Mouse (Mus musculus): ENCODE measurements around the gene Foxm1.
"Not testable (repeated sequence)": the region's sequence is repeated elsewhere in the genome, so short reads cannot be mapped to it uniquely, and the experiment has no call there.

The Foxm1 gene

DNA sequence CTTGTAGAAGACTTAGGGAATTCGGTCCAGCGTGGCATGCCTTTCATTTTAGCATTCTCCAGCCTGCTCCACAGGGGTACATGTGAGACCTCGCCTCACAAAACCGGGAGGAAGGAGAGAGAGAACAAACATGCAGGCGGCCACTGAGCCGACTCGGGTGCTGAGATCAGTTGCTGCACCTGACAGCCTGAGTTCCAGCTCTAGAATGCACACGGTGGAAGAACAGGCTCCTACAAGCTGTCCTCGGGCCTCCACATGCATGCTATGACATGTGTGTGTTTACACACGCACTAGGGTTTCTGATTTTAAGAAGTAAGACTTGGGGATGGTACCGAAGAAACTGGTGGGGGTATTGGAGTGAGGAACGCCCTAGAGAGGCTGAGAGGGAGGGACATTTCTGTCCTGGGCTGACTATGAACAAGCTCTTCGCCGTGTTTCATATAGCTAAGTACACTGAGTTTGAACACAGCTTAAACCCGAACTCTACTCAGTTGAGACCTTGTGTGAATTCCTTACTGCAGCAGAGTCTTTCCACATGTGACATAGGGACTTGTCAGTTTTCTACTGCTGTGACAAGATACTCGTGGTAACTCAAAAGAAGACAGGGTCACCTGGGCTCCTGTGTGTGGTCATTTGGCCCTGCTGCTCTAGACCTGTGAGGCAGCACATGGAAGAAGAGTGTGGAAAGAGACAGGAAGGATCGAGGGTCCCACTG lies 13.8 kb downstream of the Foxm1 start:
- DNase-seq (ENCODE audit: low spot score) = no peak

GRCm38 (mm10) chr6:128379636-128380035 lies 16.9 kb downstream of the Foxm1 start:
- DNase-seq (ENCODE audit: low spot score) = no peak

DNA sequence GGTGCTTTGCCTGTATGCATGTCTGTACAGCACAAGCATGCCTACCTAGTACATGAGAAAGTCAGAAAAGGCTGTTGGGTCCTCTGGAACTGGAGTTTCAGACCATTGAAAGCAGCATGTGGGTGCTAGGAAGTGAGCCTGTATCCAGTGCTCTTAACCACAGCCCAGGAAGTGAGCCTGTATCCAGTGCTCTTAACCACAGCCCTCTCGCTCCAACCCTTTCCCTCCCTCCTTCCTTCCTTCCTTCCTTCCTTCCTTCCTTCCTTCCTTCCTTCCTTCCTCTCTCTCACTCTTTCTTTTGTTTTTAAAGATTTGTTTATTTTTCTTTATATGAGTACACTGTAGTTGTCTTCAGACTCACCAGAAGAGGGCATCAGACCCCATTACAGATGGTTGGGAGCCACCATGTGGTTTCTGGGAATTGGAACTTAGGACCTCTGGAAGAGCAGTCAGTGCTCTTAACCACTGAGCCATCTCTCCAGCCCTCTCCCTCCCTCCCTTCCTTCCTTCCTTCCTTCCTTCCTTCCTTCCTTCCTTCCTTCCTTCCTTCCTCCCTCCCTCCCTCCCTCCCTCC lies 17.9 kb downstream of the Foxm1 start:
- DNase-seq (ENCODE audit: low spot score) = not testable (repeated sequence)

- DNase-seq (ENCODE audit: low spot score) = no peak
Measured at GRCm38 (mm10) chr6:128381254-128381653, 18.5 kb downstream of the Foxm1 start.

DNA sequence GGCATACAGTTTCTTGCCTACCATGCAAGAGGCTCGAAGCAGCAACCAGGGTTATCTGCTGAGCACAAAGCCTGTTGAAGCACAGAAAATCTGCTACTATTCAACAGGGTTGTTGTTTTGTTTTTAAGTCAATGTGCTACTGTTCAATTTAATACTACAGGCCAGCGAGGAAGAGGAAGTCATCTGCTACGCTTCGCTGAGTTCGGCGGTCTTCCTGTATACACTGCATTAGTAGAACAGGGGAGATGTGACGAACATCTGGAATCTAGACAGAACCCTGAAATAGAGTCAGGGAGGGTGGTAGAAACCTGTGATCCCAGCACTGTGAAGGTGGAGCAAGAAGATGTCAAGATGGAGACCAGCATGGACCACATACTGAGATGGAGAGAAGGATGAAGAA lies 21.0 kb downstream of the Foxm1 start:
- no peak for DNase-seq (ENCODE audit: low spot score)

GRCm38 (mm10) chr6:128385026-128385425 lies 22.3 kb downstream of the Foxm1 start:
- DNase-seq (ENCODE audit: low spot score) = peak; percentile 38

GRCm38 (mm10) chr6:128389185-128389584 lies 26.4 kb downstream of the Foxm1 start:
- DNase-seq (ENCODE audit: low spot score) = no peak

DNA sequence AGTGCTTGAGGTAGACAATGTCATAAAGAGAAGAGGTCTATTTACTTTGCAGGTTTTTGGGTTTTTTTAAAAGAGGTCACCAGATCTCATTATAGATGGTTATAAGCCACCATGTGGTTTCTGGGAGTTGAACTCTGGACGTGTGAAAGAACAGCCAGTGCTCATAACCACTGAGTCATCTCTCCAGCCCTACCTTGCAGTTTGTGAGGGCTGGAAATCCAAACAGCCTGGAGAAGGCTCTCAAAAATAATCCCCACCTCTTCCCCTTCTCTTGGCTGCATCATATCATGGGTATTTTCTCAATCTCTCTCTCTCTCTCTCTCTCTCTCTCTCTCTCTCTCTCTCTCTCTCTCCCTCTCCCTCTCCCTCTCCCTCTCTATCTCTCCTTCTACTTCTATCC lies 27.9 kb downstream of the Foxm1 start:
- no peak for DNase-seq (ENCODE audit: low spot score)

DNA sequence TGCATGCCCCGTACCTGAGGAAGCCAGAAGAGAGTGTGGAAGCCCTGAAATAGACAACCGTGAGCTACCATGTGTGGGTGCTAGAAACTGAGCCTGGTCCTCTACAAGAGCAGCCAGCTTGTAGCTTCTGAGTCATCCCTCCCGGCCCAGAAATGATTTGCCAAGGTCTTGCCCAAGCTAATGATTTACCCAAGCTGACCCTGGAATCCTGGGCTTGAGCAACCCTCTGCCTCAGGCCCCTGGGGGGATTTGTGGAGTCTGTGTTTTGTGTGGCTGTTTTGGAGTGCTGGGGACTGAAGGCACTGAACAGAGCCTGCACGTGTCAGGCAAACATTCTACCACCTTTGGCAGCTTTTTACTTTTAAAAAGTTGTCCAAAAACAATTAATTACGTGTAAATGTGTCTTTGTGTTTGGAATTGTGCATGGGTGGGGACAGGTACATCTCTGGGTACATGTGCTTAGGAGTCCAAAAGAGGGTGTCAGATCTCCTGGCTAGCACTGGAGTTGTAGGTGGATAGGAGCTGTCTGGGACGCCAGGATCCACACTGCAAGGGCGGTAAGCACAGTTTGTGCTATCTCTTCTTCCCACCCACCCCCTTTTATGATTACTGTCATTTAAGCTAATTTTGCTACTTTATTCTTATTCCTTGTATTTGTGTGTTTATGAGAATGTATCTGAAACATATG lies 35.0 kb downstream of the Foxm1 start:
- DNase-seq (ENCODE audit: low spot score) = peak; percentile 67

GRCm38 (mm10) chr6:128398996-128399395 lies 36.2 kb downstream of the Foxm1 start, which contains the start of gene Nrip2:
Gene Nrip2 (plus strand): TSS chr6:128399296.
- DNase-seq (ENCODE audit: low spot score) = no peak

GRCm38 (mm10) chr6:128399421-128400185 lies 36.8 kb downstream of the Foxm1 start:
- DNase-seq (ENCODE audit: low spot score) = no peak

DNA sequence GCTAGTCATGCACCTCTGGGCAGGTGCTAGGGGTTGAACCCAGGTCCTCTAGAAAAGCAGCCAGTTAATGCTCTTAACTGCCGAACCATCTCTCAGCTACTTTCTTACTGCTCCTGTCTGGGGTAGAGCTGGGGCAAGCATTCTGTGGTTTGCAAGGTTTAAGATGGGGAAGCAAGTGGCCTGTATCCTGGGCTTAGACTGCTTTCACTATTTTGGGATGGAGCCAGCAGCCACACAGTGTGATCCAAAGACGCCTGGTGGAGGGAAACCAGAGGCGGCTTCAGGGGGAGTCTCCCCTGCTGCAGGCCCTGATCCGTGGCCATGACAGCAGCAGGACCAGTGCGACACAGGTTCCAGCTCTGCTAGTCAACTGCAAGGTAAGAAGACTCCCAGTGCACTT lies 41.9 kb downstream of the Foxm1 start:
- DNase-seq (ENCODE audit: low spot score) = no peak

DNA sequence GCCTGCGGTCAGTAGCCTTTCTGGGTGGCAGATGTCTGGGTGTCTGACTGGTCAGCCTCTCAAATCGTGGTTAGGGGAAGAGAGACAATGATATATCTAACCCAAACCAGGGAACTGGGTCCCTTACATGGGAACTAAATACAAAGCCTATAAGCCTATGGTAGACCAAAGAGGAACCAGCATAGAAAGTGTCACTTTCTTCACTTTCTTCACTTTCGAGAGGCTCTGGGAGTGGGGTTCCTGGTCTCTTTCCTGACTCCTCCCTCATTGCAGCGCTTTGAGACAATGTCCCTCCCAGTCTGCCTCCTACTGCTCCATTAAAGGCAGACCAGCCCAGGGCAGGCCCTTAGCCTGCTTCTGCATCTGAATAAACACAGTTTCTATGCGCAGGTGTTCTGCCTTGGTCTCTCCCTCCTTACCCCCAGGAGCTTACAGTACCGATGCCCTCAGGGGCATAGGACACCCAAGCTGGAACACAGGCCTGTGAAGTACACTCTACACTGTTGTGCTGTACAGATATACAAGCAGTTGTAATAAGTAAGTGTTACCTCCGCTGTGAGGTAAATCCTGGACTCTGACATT lies 45.9 kb downstream of the Foxm1 start:
- no peak for DNase-seq (ENCODE audit: low spot score)

DNA sequence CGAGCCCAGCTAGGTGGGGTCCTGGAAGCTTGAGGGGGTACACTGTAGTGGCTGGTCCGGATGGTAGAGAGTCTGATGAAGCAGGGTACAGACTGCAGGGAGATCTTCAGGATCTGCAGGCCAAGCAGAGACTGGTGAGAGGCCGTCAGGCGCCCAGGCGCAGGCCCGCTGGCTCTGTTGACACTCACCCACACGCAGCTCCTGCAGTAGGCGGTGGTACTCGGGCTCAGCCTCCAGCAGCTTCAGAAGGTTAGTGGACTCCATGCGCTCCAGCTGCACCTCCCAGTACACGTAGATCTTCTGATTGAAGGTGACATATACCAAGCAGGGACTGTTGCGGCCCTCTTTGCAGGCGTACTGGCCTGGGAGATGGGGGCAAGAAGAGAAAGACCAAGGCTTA lies 47.5 kb downstream of the Foxm1 start:
- DNase-seq (ENCODE audit: low spot score) = no peak

- DNase-seq (ENCODE audit: low spot score) = peak; percentile 87
Measured at GRCm38 (mm10) chr6:128411115-128411514, 48.3 kb downstream of the Foxm1 start.

DNA sequence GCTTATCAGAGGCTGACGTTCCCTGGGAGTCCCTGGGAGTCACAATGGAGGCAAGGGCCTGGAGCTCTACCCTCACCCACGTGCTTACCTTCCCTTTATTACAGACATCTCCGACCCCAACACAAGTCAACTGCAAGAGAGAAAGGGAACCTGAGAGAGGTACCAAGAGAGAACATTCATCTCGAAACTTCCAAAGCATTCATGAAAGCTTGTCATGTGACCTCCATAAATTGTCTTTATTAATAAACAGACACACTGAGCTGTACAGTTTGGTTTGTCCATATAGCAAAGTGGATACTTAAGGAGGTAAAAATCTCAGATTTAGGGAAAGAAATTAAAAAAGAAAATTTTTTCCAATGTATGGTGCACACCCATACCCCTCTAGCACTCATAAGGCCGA lies 53.4 kb downstream of the Foxm1 start:
- no peak for DNase-seq (ENCODE audit: low spot score)

DNA sequence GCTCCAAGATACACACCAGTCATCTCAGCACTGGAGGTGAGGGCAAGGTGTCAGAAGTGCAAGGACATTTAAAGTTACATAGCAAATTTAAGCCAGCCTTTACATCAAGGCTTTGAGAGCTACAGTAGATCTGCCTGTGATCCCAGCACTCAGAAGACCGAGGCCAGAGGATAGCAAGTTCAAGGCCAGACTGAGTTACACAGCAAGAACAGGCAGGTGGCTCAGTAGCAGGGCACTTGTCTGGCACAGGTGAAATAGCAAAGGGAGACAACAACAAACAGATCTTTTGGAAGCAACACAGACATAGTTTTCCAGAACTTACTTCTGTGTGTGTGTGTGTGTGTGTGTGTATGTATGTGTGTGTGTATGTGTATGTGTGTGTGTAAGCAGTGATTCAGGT lies 55.3 kb downstream of the Foxm1 start:
- no peak for DNase-seq (ENCODE audit: low spot score)

DNA sequence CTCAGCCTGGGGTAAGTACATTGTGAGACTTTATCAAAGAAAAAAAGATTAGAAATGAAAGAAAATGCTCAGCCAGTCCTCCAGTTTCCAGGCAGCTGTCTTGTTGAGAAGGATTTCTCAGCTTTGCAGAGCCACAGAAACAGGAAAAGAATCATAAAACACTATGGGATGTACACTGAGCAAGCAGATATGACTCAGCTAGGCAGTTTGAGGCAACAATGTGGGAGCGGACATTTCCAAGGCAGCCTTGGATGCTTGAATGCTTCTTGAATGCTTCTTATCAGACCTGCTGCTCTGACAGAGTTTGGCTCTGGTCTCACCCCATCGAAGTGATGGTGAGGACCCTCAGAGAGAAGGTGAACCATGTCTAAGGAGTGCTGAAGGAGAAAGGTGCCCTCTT lies 58.3 kb downstream of the Foxm1 start:
- no peak for DNase-seq (ENCODE audit: low spot score)

DNA sequence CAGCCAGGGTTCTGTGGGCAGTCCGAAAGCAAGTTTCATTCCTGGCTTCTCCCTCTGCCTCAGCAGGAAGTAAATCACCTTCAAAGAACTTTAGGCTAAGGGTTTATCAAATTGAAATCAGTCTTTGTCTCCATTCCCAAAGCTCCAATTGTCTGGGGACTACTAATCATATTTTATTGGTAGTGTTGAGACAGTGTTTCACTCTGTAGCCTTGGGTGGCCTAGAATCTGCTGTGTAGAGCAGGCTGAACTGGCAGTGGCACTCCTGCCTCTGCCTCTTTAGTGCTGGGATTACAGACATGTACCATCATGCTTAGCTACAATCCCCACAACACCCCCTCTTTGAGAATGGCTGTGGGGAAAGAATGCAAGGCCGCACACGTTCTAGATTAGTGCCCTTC lies 58.7 kb downstream of the Foxm1 start:
- DNase-seq (ENCODE audit: low spot score) = no peak

GRCm38 (mm10) chr6:128423496-128424268 lies 60.9 kb downstream of the Foxm1 start:
- DNase-seq (ENCODE audit: low spot score) = no peak

DNA sequence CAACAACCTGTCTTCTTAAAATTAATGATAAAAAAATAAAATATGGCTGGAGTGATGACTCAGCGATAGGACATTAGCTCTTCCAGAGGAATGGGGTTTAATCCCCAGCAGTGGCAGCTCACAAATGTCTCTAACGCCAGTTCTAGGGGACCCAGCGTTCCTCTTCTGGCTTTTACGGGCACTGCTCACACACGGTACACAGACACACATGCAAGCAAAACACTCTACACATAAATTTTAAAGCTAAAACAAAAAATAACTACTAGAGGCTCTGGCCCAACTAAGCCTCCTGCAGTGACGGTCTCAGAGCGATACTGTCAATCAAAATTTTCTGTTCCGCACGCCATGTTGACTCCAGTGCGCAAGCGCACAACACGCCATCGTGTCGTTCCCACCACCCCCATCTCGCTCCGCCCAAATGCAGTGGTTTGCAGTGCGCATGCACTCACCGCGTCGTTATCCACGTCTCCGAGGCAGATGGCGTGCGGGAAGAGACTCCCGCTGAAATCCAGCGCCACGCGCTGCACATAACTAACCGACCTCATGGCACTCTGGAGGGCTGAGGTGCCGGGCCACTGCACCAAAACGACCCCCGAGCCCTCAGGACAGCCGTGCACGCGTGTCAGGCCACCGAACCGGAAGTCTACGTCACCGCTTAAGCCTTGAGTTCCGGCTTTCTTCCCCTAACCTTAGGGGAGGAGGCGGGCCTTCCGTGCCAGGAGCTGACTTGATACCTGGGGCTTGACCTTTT lies 61.7 kb downstream of the Foxm1 start, which contains the start of gene Itfg2:
Gene Itfg2, minus strand, starts transcription at position 663 of the 751 bp plus-strand sequence.
- DNase-seq (ENCODE audit: low spot score) = peak; percentile 99
